Mouse (Mus musculus) spleen, adult 2 months (tissue): Measurements from ENCODE around the gene Socs5. TPM values are rescaled to one million over a fixed set of nuclear protein-coding genes. Genes with fewer than 3 reads are reported as not detected.
"Not testable (repeated sequence)": the region's sequence is repeated elsewhere in the genome, so short reads cannot be mapped to it uniquely, and the experiment has no call there.

Experiments
- DNase-seq, 2 experiments: peaks; one replicate each; pipeline versions ENCODE4 v3.0.0 to v3.0.0-alpha.2; 2012 to 2021; ENCODE audit warnings: low spot score in 2 of 2, low read depth in 1 of 2
- H3K27ac ChIP-seq: fragments of 200-500 bp; 2 replicates; pipeline ENCODE4 v1.5.1; 2012; ENCODE audit warnings: low read length, inconsistent platforms; ENCODE audit not compliant: insufficient read depth
- H3K27me3 ChIP-seq: fragments of 200-500 bp; 2 replicates; pipeline ENCODE4 v1.6.1; 2012; ENCODE audit warnings: mild to moderate bottlenecking, moderate library complexity, low read length, inconsistent platforms; ENCODE audit not compliant: control insufficient read depth, insufficient read depth
- H3K36me3 ChIP-seq: fragments of 200-500 bp; 2 replicates; pipeline ENCODE4 v1.6.1; 2012; ENCODE audit warnings: mild to moderate bottlenecking, low read length, inconsistent platforms; ENCODE audit not compliant: control insufficient read depth, insufficient read depth
- H3K4me1 ChIP-seq: fragments of 200-500 bp; 2 replicates; pipeline ENCODE4 v1.6.1; 2011; ENCODE audit warnings: inconsistent platforms; ENCODE audit not compliant: control insufficient read depth, insufficient read depth, insufficient read length
- H3K4me3 ChIP-seq: fragments of 200-500 bp; 2 replicates; pipeline ENCODE4 v1.5.1; 2011; ENCODE audit warnings: mild to moderate bottlenecking, inconsistent platforms; ENCODE audit not compliant: insufficient read depth, insufficient read length; ENCODE audit errors: extremely low read depth
- CTCF ChIP-seq: fragments of 200-500 bp; IDR thresholded peaks from 2 replicates; pipeline ENCODE4 v1.5.1; 2011; ENCODE audit warnings: mild to moderate bottlenecking, inconsistent platforms; ENCODE audit not compliant: insufficient read depth, insufficient read length, insufficient replicate concordance; ENCODE audit errors: extremely low read depth
- POLR2A ChIP-seq: fragments of 200-500 bp; IDR thresholded peaks from 2 replicates; pipeline ENCODE4 v1.6.1; 2011; ENCODE audit warnings: low read depth, low read length, inconsistent platforms
- WGBS: fragments of 180-500 bp; shearing (Covaris S2); methylation state at CpG from one replicate; pipeline ENCODE4 v1.1.7; 2018; 5-methylcytosine and 5-hydroxymethylcytosine counted together
- polyA plus RNA-seq: library from polyadenylated mRNA; depleted of rRNA; stranded (reverse); fragments of >200 nt; gene quantifications from 2 replicates; pipeline ENCODE4 v1.2.3, GENCODE M21; 2012; rRNA removed

Gene Socs5
- polyA plus RNA-seq, result 6.9 and 7.9 TPM in 2 replicates

- peak within 1 kb of the TSS; percentile 85 for H3K27ac ChIP-seq
- peaks cover 7% of the 10 kb centered on the region; the same call in 1 of the 2 replicates for H3K4me1 ChIP-seq
- no peaks in the 10 kb centered on the region for H3K36me3 ChIP-seq
- DNase-seq, result no peak
- no peaks in the 10 kb centered on the region; the same call in 1 of the 2 replicates for H3K27me3 ChIP-seq
- WGBS, result under 1% methylated on average over 69 of the region's 73 CpGs
- peak within 1 kb of the TSS; percentile 81 for H3K4me3 ChIP-seq
- TF ChIP-seq POLR2A (peak; percentile 18; the same call in 1 of the 2 replicates), CTCF (no peak)
These were observed at the start of gene Socs5 for GRCm38 (mm10) chr17:87107623-87108221. Gene Socs5 (plus strand): TSS chr17:87107679.

GRCm38 (mm10) chr17:87062639-87063038 is 44.8 kb upstream of the Socs5 start:
- Histone ChIP-seq H3K27ac (no peak overlapping the region), H3K36me3 (no peaks in the 10 kb centered on the region), H3K4me3 (no peak overlapping the region), H3K27me3 (no peaks in the 10 kb centered on the region), H3K4me1 (peaks cover 11% of the 10 kb centered on the region; the same call in 1 of the 2 replicates)
- no peak for DNase-seq
- no peak for TF ChIP-seq CTCF
- no peak for TF ChIP-seq POLR2A
- WGBS, result 42% methylated on average over 9 of the region's 9 CpGs

GRCm38 (mm10) chr17:87063461-87063860 is 44.0 kb upstream of the Socs5 start:
- Histone ChIP-seq H3K36me3 (no peaks in the 10 kb centered on the region), H3K27me3 (no peaks in the 10 kb centered on the region), H3K4me1 (peaks cover 11% of the 10 kb centered on the region; the same call in 1 of the 2 replicates), H3K27ac (no peak overlapping the region), H3K4me3 (no peak overlapping the region)
- no peak for TF ChIP-seq POLR2A
- TF ChIP-seq CTCF, result no peak
- DNase-seq, result no peak
- WGBS, result 56% methylated on average over 7 of the region's 7 CpGs

GRCm38 (mm10) chr17:87063969-87064368 is 43.5 kb upstream of the Socs5 start:
- 7% methylated on average over 6 of the region's 6 CpGs for WGBS
- peak; percentile 26 to 27 for DNase-seq
- no peak overlapping the region for H3K4me3 ChIP-seq
- no peaks in the 10 kb centered on the region for H3K27me3 ChIP-seq
- H3K36me3 ChIP-seq, result no peaks in the 10 kb centered on the region
- peaks cover 11% of the 10 kb centered on the region; the same call in 1 of the 2 replicates for H3K4me1 ChIP-seq
- TF ChIP-seq POLR2A (no peak), CTCF (no peak)
- H3K27ac ChIP-seq, result no peak overlapping the region

GRCm38 (mm10) chr17:87068997-87069396 is 38.5 kb upstream of the Socs5 start:
- no peaks in the 10 kb centered on the region for H3K36me3 ChIP-seq
- 87% methylated on average over 4 of the region's 4 CpGs for WGBS
- DNase-seq, result no peak
- no peaks in the 10 kb centered on the region for H3K4me1 ChIP-seq
- no peak overlapping the region for H3K4me3 ChIP-seq
- no peaks in the 10 kb centered on the region for H3K27me3 ChIP-seq
- TF ChIP-seq POLR2A, result no peak
- no peak for TF ChIP-seq CTCF
- H3K27ac ChIP-seq, result no peak overlapping the region

- H3K4me3 ChIP-seq, H3K27ac ChIP-seq, H3K36me3 ChIP-seq, H3K27me3 ChIP-seq, H3K4me1 ChIP-seq, DNase-seq: not testable (repeated sequence)
- WGBS, result 87% methylated on average over 1 of the region's 1 CpGs
These were observed 35.3 kb upstream of the Socs5 start for GRCm38 (mm10) chr17:87072183-87072582.

GRCm38 (mm10) chr17:87072766-87073440 is 34.6 kb upstream of the Socs5 start:
- WGBS, result 86% methylated on average over 5 of the region's 5 CpGs
- H3K36me3 ChIP-seq, result no peaks in the 10 kb centered on the region
- H3K27ac ChIP-seq, result no peak overlapping the region
- H3K27me3 ChIP-seq, result no peaks in the 10 kb centered on the region
- H3K4me3 ChIP-seq, result no peak overlapping the region
- TF ChIP-seq POLR2A, result no peak
- no peak for TF ChIP-seq CTCF
- DNase-seq, result no peak
- no peaks in the 10 kb centered on the region for H3K4me1 ChIP-seq
